Mouse (Mus musculus): ENCODE data around the gene Emp3.

GRCm38 (mm10) chr7:45919083-45919671 lies 2.0 kb downstream of the Emp3 start:
- peak; percentile 61 for TF ChIP-seq CTCF (IDR thresholded peaks at IDR 0.05; ENCODE audit: insufficient read depth, low read length)
- TF ChIP-seq POLR2A (IDR thresholded peaks at IDR 0.05; ENCODE audit: borderline replicate concordance, extremely low read depth, low read depth, low read length) = no peak

Data from lung, adult 2 months (tissue).